Mouse (Mus musculus) lung, embryonic 16.5 days (tissue): ENCODE results near the gene Atp4b. TPM values are rescaled to one million over a fixed set of nuclear protein-coding genes. Genes with fewer than 3 reads are reported as not detected.

ENCODE experiments used
- ATAC-seq: fragments of 200-750 bp; cut with Nextera tagmentation; 2 replicates; pipeline ENCODE4 v1.8.0; 2017; ENCODE audit warnings: low read depth, mild to moderate bottlenecking, moderate library complexity
- H3K27ac ChIP-seq: fragments of 300-500 bp; sonication (generic); 2 replicates; pipeline ENCODE4 v1.5.1; 2014; ENCODE audit warnings: mild to moderate bottlenecking, control low read depth, low read length
- H3K27me3 ChIP-seq: fragments of 300-500 bp; sonication (generic); 2 replicates; pipeline ENCODE4 v1.6.1; 2014; ENCODE audit warnings: low read depth, low read length, mixed read lengths; ENCODE audit not compliant: control insufficient read depth, insufficient read depth
- H3K36me3 ChIP-seq: fragments of 300-500 bp; sonication (generic); 2 replicates; pipeline ENCODE4 v1.6.1; 2014; ENCODE audit warnings: low read length; ENCODE audit not compliant: control insufficient read depth, insufficient read depth
- H3K4me1 ChIP-seq: fragments of 300-500 bp; sonication (generic); replicated peaks from 2 replicates; pipeline ENCODE4 v1.6.1; 2014; ENCODE audit warnings: low read length, mixed read lengths; ENCODE audit not compliant: control insufficient read depth, insufficient read depth
- H3K4me2 ChIP-seq: fragments of 300-500 bp; sonication (generic); 2 replicates; pipeline ENCODE4 v1.6.1; 2014; ENCODE audit warnings: low read depth, low read length, control low read depth
- H3K4me3 ChIP-seq: fragments of 300-500 bp; sonication (generic); 2 replicates; pipeline ENCODE4 v1.5.1; 2014; ENCODE audit warnings: mild to moderate bottlenecking, low read length, control low read depth
- H3K9ac ChIP-seq: fragments of 300-500 bp; sonication (generic); 2 replicates; pipeline ENCODE4 v1.6.1; 2014; ENCODE audit warnings: low read length, control low read depth
- H3K9me3 ChIP-seq: fragments of 300-500 bp; sonication (generic); 2 replicates; pipeline ENCODE4 v1.6.1; 2016; ENCODE audit warnings: low read length; ENCODE audit not compliant: control insufficient read depth
- WGBS: fragments of 180-500 bp; shearing (Covaris S2); extraction: QIAGEN DNeasy Blood & Tissue Kit; methylation state at CpG from one replicate; pipeline ENCODE4 v1.1.7; 2014; 5-methylcytosine and 5-hydroxymethylcytosine counted together
- polyA plus RNA-seq: library from polyadenylated mRNA; unstranded; fragments of >200 nt; fragmentation: Nextera tagmentation; extraction: Ambion mirVana; gene quantifications from 2 replicates; pipeline ENCODE4 v1.2.1, GENCODE M21; 2015

Atp4b gene
- polyA plus RNA-seq: not detected in 2 replicates

DNA sequence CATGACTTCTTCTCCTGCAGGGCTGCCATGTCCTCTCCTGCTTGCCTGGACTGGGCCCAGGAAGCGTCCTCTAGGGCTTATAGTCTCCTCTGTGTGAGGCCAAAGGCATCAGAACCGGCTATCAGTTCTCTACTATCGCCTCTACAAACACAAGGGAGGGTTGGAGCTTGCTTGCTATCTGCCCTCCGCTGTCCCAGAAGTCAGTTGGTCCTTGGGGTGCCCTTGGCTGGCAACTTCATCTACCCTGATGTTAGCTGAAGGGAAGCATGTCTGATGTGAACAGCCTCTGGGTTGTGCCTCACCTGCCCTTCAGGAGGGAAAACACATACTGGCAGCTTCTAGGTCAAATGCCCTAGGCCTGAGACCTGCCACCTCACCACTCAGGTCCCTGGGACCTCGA is at the start of gene Atp4b:
Gene Atp4b, minus strand, starts transcription at position 101 of the 400 bp plus-strand sequence.
- 74% methylated on average over 5 of the region's 5 CpGs for WGBS
- no peak for ATAC-seq
- no peaks in the 10 kb centered on the region for H3K36me3 ChIP-seq

GRCm38 (mm10) chr8:13442152-13442551 is 45.5 kb upstream of the Atp4b start:
- H3K9ac ChIP-seq: no peak overlapping the region
- no peak overlapping the region for H3K4me2 ChIP-seq
- no peaks in the 10 kb centered on the region for H3K27me3 ChIP-seq
- WGBS: 72% methylated on average over 2 of the region's 2 CpGs
- no peaks in the 10 kb centered on the region for H3K9me3 ChIP-seq
- no peak overlapping the region for H3K27ac ChIP-seq
- ATAC-seq: no peak
- no peak overlapping the region for H3K4me3 ChIP-seq
- no peaks in the 10 kb centered on the region for H3K4me1 ChIP-seq
- H3K36me3 ChIP-seq: no peaks in the 10 kb centered on the region

More for the DNA sequence above, at the start of gene Atp4b:
- H3K9me3 ChIP-seq: no peaks in the 10 kb centered on the region
- no peaks in the 10 kb centered on the region for H3K4me1 ChIP-seq
- no peaks in the 10 kb centered on the region for H3K27me3 ChIP-seq
- H3K9ac ChIP-seq: no peak within 1 kb of the TSS
- H3K27ac ChIP-seq: no peak within 1 kb of the TSS
- H3K4me3 ChIP-seq: no peak within 1 kb of the TSS
- no peak within 1 kb of the TSS for H3K4me2 ChIP-seq

DNA sequence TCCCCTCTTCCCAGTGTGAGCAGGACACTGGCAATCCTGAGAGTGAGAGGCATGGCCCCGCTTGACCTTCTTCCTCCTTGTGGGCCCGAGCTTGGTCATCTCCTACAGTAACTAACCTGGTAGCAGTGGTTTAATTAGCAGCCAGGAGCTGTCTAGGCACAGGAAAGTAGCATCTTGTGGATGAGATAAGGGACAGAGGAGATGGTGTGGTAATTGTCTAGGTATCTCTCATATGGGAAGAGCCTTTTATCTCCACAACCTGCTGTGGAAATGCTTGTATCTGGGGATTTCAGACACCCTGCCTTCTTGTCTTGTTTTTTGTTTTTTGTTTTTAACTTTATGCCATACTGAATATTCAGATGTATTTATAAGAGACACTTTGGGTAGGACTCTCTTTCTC is 40.9 kb upstream of the Atp4b start:
- no peak for ATAC-seq
- Histone ChIP-seq H3K4me3 (no peak overlapping the region), H3K27me3 (peaks cover 17% of the 10 kb centered on the region), H3K4me1 (no peaks in the 10 kb centered on the region), H3K9me3 (no peaks in the 10 kb centered on the region), H3K4me2 (no peak overlapping the region), H3K27ac (no peak overlapping the region), H3K36me3 (no peaks in the 10 kb centered on the region), H3K9ac (no peak overlapping the region)
- 72% methylated on average over 2 of the region's 2 CpGs for WGBS

DNA sequence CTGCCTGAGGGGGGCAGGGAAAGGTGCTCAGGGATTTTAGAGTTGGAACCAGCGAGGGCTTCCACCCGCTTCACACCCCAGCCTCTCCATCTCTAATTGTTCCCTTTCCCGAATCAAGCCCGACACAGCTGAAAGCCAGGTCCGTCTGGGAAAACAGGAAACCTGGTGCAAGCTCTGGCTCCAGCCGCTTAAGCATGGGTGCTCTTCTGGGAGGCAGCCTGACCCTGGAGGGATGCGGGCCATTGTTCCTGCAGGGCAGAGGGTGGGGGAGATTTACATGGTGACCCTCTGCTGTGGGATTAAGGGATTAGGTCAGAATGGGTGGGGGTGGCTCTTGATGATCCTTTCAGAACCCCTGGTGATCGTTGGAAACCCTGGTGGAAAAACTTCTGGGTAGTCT is 39.4 kb upstream of the Atp4b start:
- Histone ChIP-seq H3K4me2 (no peak overlapping the region), H3K27me3 (peaks cover 17% of the 10 kb centered on the region), H3K4me3 (no peak overlapping the region), H3K9ac (no peak overlapping the region), H3K36me3 (no peaks in the 10 kb centered on the region), H3K9me3 (no peaks in the 10 kb centered on the region), H3K4me1 (no peaks in the 10 kb centered on the region), H3K27ac (no peak overlapping the region)
- ATAC-seq: no peak
- 10% methylated on average over 8 of the region's 8 CpGs for WGBS

DNA sequence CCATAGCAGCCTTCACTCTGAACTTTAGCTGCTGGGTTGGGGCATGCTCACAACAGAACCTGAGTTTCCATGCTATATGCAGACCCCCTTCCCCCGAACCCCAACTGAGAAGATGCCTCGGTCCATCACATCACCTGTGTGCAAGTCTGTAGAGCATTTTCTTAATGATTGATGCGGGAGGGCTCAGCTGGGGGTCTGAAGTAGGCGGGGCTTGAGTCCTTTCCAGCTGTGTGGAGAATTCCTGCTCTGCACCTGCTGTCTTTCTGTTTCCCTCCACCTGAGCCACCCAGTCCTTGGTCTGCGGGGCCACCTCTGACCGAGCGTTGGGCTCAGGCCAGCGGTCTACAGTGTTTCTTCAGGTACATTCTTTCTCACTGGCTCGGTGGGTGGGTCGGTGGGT is 38.3 kb upstream of the Atp4b start, which contains the start of gene Tmem255b:
Gene Tmem255b, plus strand, starts transcription at position 301 of the 400 bp plus-strand sequence.
- 19% methylated on average over 10 of the region's 10 CpGs for WGBS
- H3K4me3 ChIP-seq: no peak within 1 kb of the TSS
- H3K9ac ChIP-seq: no peak within 1 kb of the TSS
- no peak for ATAC-seq
- peaks cover 17% of the 10 kb centered on the region for H3K27me3 ChIP-seq
- H3K36me3 ChIP-seq: no peaks in the 10 kb centered on the region
- H3K4me2 ChIP-seq: no peak within 1 kb of the TSS
- H3K4me1 ChIP-seq: no peaks in the 10 kb centered on the region
- no peaks in the 10 kb centered on the region for H3K9me3 ChIP-seq
- H3K27ac ChIP-seq: no peak within 1 kb of the TSS

GRCm38 (mm10) chr8:13433130-13433529 is 36.5 kb upstream of the Atp4b start:
- H3K27me3 ChIP-seq: peaks cover 17% of the 10 kb centered on the region
- no peak for ATAC-seq
- H3K27ac ChIP-seq: no peak overlapping the region
- no peak overlapping the region for H3K4me3 ChIP-seq
- no peaks in the 10 kb centered on the region for H3K36me3 ChIP-seq
- H3K4me2 ChIP-seq: no peak overlapping the region
- no peak overlapping the region for H3K9ac ChIP-seq
- 61% methylated on average over 5 of the region's 5 CpGs for WGBS
- H3K4me1 ChIP-seq: no peaks in the 10 kb centered on the region
- H3K9me3 ChIP-seq: no peaks in the 10 kb centered on the region

DNA sequence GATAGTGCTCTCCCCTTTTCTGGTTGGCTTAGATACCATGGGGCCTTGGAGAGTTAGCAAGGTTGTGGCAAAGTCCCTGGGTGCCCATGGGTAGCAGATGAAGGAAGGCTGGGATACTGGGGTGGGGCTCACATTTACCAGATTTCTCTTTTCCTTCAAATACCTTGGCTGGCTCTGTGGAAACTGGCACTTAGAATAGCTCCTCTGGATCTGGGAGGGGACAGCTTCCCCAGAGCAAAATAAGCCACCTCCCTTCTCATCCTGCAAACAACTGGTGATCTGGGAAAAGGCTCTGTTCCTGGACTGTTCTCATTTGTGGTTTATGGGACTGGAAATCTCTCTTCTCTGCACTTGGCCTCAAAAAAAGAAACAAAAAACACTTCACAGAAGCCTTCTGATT is 34.2 kb upstream of the Atp4b start:
- no peak overlapping the region for H3K9ac ChIP-seq
- H3K36me3 ChIP-seq: no peaks in the 10 kb centered on the region
- peaks cover 17% of the 10 kb centered on the region for H3K27me3 ChIP-seq
- no peak overlapping the region for H3K4me2 ChIP-seq
- no peak overlapping the region for H3K27ac ChIP-seq
- ATAC-seq: no peak
- no peaks in the 10 kb centered on the region for H3K9me3 ChIP-seq
- no peak overlapping the region for H3K4me3 ChIP-seq
- no peaks in the 10 kb centered on the region for H3K4me1 ChIP-seq

- WGBS: 65% methylated on average over 7 of the region's 7 CpGs
- H3K4me2 ChIP-seq: no peak overlapping the region
- ATAC-seq: no peak
- no peak overlapping the region for H3K4me3 ChIP-seq
- no peaks in the 10 kb centered on the region for H3K9me3 ChIP-seq
- H3K27ac ChIP-seq: no peak overlapping the region
- H3K36me3 ChIP-seq: no peaks in the 10 kb centered on the region
- H3K27me3 ChIP-seq: peaks cover 14% of the 10 kb centered on the region
- no peak overlapping the region for H3K9ac ChIP-seq
- H3K4me1 ChIP-seq: no peaks in the 10 kb centered on the region
Measured at GRCm38 (mm10) chr8:13430412-13430811, 33.8 kb upstream of the Atp4b start.

GRCm38 (mm10) chr8:13428156-13428555 is 31.5 kb upstream of the Atp4b start:
- Histone ChIP-seq H3K9ac (no peak overlapping the region), H3K9me3 (no peaks in the 10 kb centered on the region), H3K36me3 (no peaks in the 10 kb centered on the region), H3K27me3 (no peaks in the 10 kb centered on the region), H3K4me3 (no peak overlapping the region), H3K4me2 (no peak overlapping the region), H3K27ac (no peak overlapping the region), H3K4me1 (no peaks in the 10 kb centered on the region)
- WGBS: 70% methylated on average over 9 of the region's 9 CpGs
- no peak for ATAC-seq

DNA sequence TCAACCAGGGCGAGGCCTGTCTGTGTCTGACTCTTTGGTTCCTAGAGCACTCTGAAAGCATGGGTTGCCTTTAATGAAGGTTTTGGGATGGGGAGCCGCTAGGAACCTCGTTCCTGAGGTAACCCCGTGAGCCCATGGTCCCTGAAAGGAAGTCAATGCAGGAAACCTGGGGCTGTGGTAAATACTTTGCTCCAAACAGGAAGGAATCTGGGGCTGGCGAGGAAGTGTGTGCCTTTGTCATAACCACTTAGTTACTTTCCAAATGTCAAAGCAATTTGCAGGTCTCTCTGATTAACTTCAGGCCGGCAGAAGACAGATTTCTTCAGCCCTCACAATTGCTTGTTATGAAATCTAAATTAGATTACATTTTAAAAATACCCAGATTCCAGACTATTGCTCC is 30.7 kb upstream of the Atp4b start:
- H3K9me3 ChIP-seq: no peaks in the 10 kb centered on the region
- 61% methylated on average over 6 of the region's 6 CpGs for WGBS
- no peaks in the 10 kb centered on the region for H3K27me3 ChIP-seq

More for the DNA sequence above, 30.7 kb upstream of the Atp4b start:
- H3K4me3 ChIP-seq: no peak overlapping the region
- no peak overlapping the region for H3K9ac ChIP-seq
- no peak overlapping the region for H3K4me2 ChIP-seq
- H3K36me3 ChIP-seq: no peaks in the 10 kb centered on the region
- 0 out of 2 replicates have a peak overlapping the region, but pooled peaks have one; percentile 16 for H3K27ac ChIP-seq
- no peak for ATAC-seq
- H3K4me1 ChIP-seq: no peaks in the 10 kb centered on the region
